Mouse (Mus musculus) T-helper 2 cell (primary cell): Measurements from ENCODE around the gene Arhgef3.

Experiments used
- in situ Hi-C: fragments of 300-600 bp; cut with MboI, MseI; formaldehyde crosslinking; loops from one replicate; pipeline ENCODE4 v1.15.1; 2025; ENCODE audit warnings: high pct_unique_total_duplicates

The Arhgef3 gene

GRCm38 (mm10) chr14:27160762-27161161 lies 46.1 kb downstream of the Arhgef3 start:
- in situ Hi-C loops = loop anchor here (25.0 kb wide), 1 partner anchor 577 kb away; no protein-coding TSS in a partner anchor

GRCm38 (mm10) chr14:27164639-27165038 lies 49.9 kb downstream of the Arhgef3 start:
- in situ Hi-C loops = loop anchor here (25.0 kb wide), 1 partner anchor 573 kb away; no protein-coding TSS in a partner anchor

GRCm38 (mm10) chr14:27166751-27167150 lies 52.1 kb downstream of the Arhgef3 start:
- in situ Hi-C loops = loop anchor here (25.0 kb wide), 1 partner anchor 571 kb away; no protein-coding TSS in a partner anchor

GRCm38 (mm10) chr14:27167177-27167576 lies 52.5 kb downstream of the Arhgef3 start:
- in situ Hi-C loops = loop anchor here (25.0 kb wide), 1 partner anchor 570 kb away; no protein-coding TSS in a partner anchor

- in situ Hi-C loops = loop anchor here (25.0 kb wide), 1 partner anchor 569 kb away; no protein-coding TSS in a partner anchor
These were observed 53.7 kb downstream of the Arhgef3 start for GRCm38 (mm10) chr14:27168387-27168786.

GRCm38 (mm10) chr14:27169287-27169686 lies 54.6 kb downstream of the Arhgef3 start:
- in situ Hi-C loops = loop anchor here (25.0 kb wide), 1 partner anchor 568 kb away; no protein-coding TSS in a partner anchor

GRCm38 (mm10) chr14:27170421-27170820 lies 55.7 kb downstream of the Arhgef3 start:
- in situ Hi-C loops = loop anchor here (10.0 to 25.0 kb wide), 2 partner anchors 166 to 567 kb away; no protein-coding TSS in a partner anchor

GRCm38 (mm10) chr14:27171175-27171830 lies 56.6 kb downstream of the Arhgef3 start:
- in situ Hi-C loops = loop anchor here (10.0 to 25.0 kb wide), 2 partner anchors 167 to 566 kb away; no protein-coding TSS in a partner anchor

GRCm38 (mm10) chr14:27173178-27173803 lies 58.6 kb downstream of the Arhgef3 start:
- in situ Hi-C loops = loop anchor here (10.0 to 25.0 kb wide), 2 partner anchors 168 to 564 kb away; no protein-coding TSS in a partner anchor

GRCm38 (mm10) chr14:27174188-27174786 lies 59.6 kb downstream of the Arhgef3 start:
- in situ Hi-C loops = loop anchor here (10.0 to 25.0 kb wide), 2 partner anchors 169 to 563 kb away; no protein-coding TSS in a partner anchor

GRCm38 (mm10) chr14:27174831-27175301 lies 60.2 kb downstream of the Arhgef3 start:
- in situ Hi-C loops = loop anchor here (10.0 to 25.0 kb wide), 2 partner anchors 170 to 562 kb away; no protein-coding TSS in a partner anchor

- in situ Hi-C loops = loop anchor here (10.0 kb wide), 1 partner anchor 171 kb away; no protein-coding TSS in a partner anchor
These were observed 60.6 kb downstream of the Arhgef3 start for GRCm38 (mm10) chr14:27175343-27175742.

GRCm38 (mm10) chr14:27177800-27178559 lies 63.3 kb downstream of the Arhgef3 start:
- in situ Hi-C loops = loop anchor here (10.0 kb wide), 1 partner anchor 173 kb away; no protein-coding TSS in a partner anchor

GRCm38 (mm10) chr14:27178560-27178920 lies 63.8 kb downstream of the Arhgef3 start:
- in situ Hi-C loops = loop anchor here (10.0 kb wide), 1 partner anchor 174 kb away; no protein-coding TSS in a partner anchor

- in situ Hi-C loops = loop anchor here (10.0 kb wide), 1 partner anchor 175 kb away; no protein-coding TSS in a partner anchor
These were observed 65.1 kb downstream of the Arhgef3 start for GRCm38 (mm10) chr14:27179771-27180170.

GRCm38 (mm10) chr14:27182059-27182458 lies 67.4 kb downstream of the Arhgef3 start:
- in situ Hi-C loops = no loop called here

- in situ Hi-C loops = no loop called here
These were observed 68.1 kb downstream of the Arhgef3 start for GRCm38 (mm10) chr14:27182646-27183438.

GRCm38 (mm10) chr14:27183501-27184230 lies 69.0 kb downstream of the Arhgef3 start:
- in situ Hi-C loops = no loop called here

- in situ Hi-C loops = loop anchor here (5.0 kb wide), 1 partner anchor 231 kb away; no protein-coding TSS in a partner anchor
These were observed 71.2 kb downstream of the Arhgef3 start for GRCm38 (mm10) chr14:27185902-27186301.
